Mouse (Mus musculus) heart, adult 2 months (tissue): Measurements from ENCODE around the gene Chd8. TPM values are rescaled to one million over a fixed set of nuclear protein-coding genes. Genes with fewer than 3 reads are reported as not detected.

Experiments used
- DNase-seq, 2 experiments: peaks; one replicate each; pipeline ENCODE4 v3.0.0; 2021
- H3K27ac ChIP-seq: fragments of 200-600 bp; 2 replicates; pipeline ENCODE4 v1.8.1; 2022
- H3K27me3 ChIP-seq: fragments of 200-500 bp; 2 replicates; pipeline ENCODE4 v1.6.1; 2012; ENCODE audit warnings: mild to moderate bottlenecking, low read length, inconsistent platforms, mixed read lengths; ENCODE audit not compliant: control insufficient read depth, insufficient read depth
- H3K36me3 ChIP-seq: fragments of 200-500 bp; 2 replicates; pipeline ENCODE4 v1.6.1; 2012; ENCODE audit warnings: low read length, inconsistent platforms; ENCODE audit not compliant: control insufficient read depth, insufficient read depth
- H3K4me1 ChIP-seq: fragments of 200-500 bp; 2 replicates; pipeline ENCODE4 v1.6.1; 2011; ENCODE audit warnings: low read length; ENCODE audit not compliant: control insufficient read depth, insufficient read depth
- H3K4me3 ChIP-seq: fragments of 200-600 bp; 2 replicates; pipeline ENCODE4 v1.8.1; 2022
- H3K79me2 ChIP-seq: fragments of 200-500 bp; replicated peaks from 2 replicates; pipeline ENCODE4 v1.6.1; 2012; ENCODE audit warnings: mild to moderate bottlenecking, inconsistent platforms, low read length, moderate library complexity, mixed read lengths; ENCODE audit not compliant: control insufficient read depth, insufficient read depth
- H3K9ac ChIP-seq: fragments of 200-500 bp; 2 replicates; pipeline ENCODE4 v1.6.1; 2012; ENCODE audit warnings: low read depth, mild to moderate bottlenecking, control low read depth, inconsistent platforms, low read length, mixed read lengths
- CTCF ChIP-seq: fragments of 200-600 bp; IDR thresholded peaks from 2 replicates; pipeline ENCODE4 v1.8.1; 2022; ENCODE audit warnings: antibody characterized with exemption, mild to moderate bottlenecking, moderate library complexity
- EP300 ChIP-seq: fragments of 200-500 bp; IDR thresholded peaks from 2 replicates; pipeline ENCODE4 v1.6.1; 2011; ENCODE audit warnings: low read depth, low read length, control low read depth; ENCODE audit not compliant: insufficient read depth
- POLR2A ChIP-seq: fragments of 200-500 bp; IDR thresholded peaks from 2 replicates; pipeline ENCODE4 v1.6.1; 2011; ENCODE audit warnings: mild to moderate bottlenecking, low read depth, low read length, control low read depth; ENCODE audit not compliant: insufficient read depth
- WGBS: fragments of 180-500 bp; shearing (Covaris S2); methylation state at CpG from one replicate; pipeline ENCODE4 v1.1.7; 2018; 5-methylcytosine and 5-hydroxymethylcytosine counted together
- intact Hi-C: fragments of 180-260 bp; cut with DNase I; formaldehyde crosslinking; loops from one replicate; pipeline ENCODE4 v1.15.1; 2025
- polyA plus RNA-seq: library from polyadenylated mRNA; depleted of rRNA; stranded (reverse); fragments of >200 nt; gene quantifications from 2 replicates; pipeline ENCODE4 v1.2.3, GENCODE M21; 2012
- total RNA-seq, 2 experiments: library from RNA; stranded (reverse); gene quantifications; 2 replicates each; pipeline ENCODE4 v1.2.3; 2021

Gene Chd8
- total and polyA plus RNA-seq, 3 experiments, result 14.3 to 45.2 (median 36.7) TPM

GRCm38 (mm10) chr14:52189519-52189918 is 68.1 kb downstream of the Chd8 start:
- H3K4me3 ChIP-seq, result no peak overlapping the region
- no peak overlapping the region for H3K9ac ChIP-seq
- no peaks in the 10 kb centered on the region for H3K4me1 ChIP-seq
- no peak overlapping the region for H3K27ac ChIP-seq
- no peaks in the 10 kb centered on the region; the same call in 1 of the 2 replicates for H3K79me2 ChIP-seq
- 50% methylated on average over 2 of the region's 2 CpGs for WGBS
- H3K36me3 ChIP-seq, result no peaks in the 10 kb centered on the region; the same call in 1 of the 2 replicates
- intact Hi-C loops, result no loop called here
- no peak for DNase-seq
- TF ChIP-seq EP300, result no peak
- TF ChIP-seq CTCF, result peak; percentile 46
- H3K27me3 ChIP-seq, result no peaks in the 10 kb centered on the region

GRCm38 (mm10) chr14:52188788-52189187 is 68.8 kb downstream of the Chd8 start:
- intact Hi-C loops, result no loop called here
- 84% methylated on average over 1 of the region's 1 CpGs for WGBS
- H3K4me1 ChIP-seq, result no peaks in the 10 kb centered on the region
- no peak for TF ChIP-seq CTCF
- TF ChIP-seq POLR2A, result no peak
- TF ChIP-seq EP300, result no peak
- no peaks in the 10 kb centered on the region; the same call in 1 of the 2 replicates for H3K36me3 ChIP-seq
- H3K27me3 ChIP-seq, result no peaks in the 10 kb centered on the region
- no peak overlapping the region for H3K27ac ChIP-seq
- H3K4me3 ChIP-seq, result no peak overlapping the region
- H3K9ac ChIP-seq, result no peak overlapping the region
- no peak for DNase-seq
- H3K79me2 ChIP-seq, result no peaks in the 10 kb centered on the region; the same call in 1 of the 2 replicates

- no peak for DNase-seq
- Histone ChIP-seq H3K27me3 (no peaks in the 10 kb centered on the region), H3K9ac (no peak overlapping the region), H3K4me1 (no peaks in the 10 kb centered on the region), H3K27ac (no peak overlapping the region), H3K79me2 (no peaks in the 10 kb centered on the region), H3K36me3 (no peaks in the 10 kb centered on the region), H3K4me3 (no peak overlapping the region)
- WGBS, result 92% methylated on average over 2 of the region's 2 CpGs
- intact Hi-C loops, result no loop called here
- no peak for TF ChIP-seq CTCF
- no peak for TF ChIP-seq EP300
Measured at GRCm38 (mm10) chr14:52166571-52166970, 91.0 kb downstream of the Chd8 start.

- no peaks in the 10 kb centered on the region for H3K36me3 ChIP-seq
- no peaks in the 10 kb centered on the region for H3K79me2 ChIP-seq
- no peak overlapping the region for H3K4me3 ChIP-seq
- H3K4me1 ChIP-seq, result no peaks in the 10 kb centered on the region
- TF ChIP-seq POLR2A (no peak), EP300 (no peak)
- intact Hi-C loops, result no loop called here
- no peak for DNase-seq
- no peak overlapping the region for H3K27ac ChIP-seq
- H3K27me3 ChIP-seq, result no peaks in the 10 kb centered on the region
- no peak overlapping the region for H3K9ac ChIP-seq
- WGBS, result 73% methylated on average over 6 of the region's 6 CpGs
Measured at GRCm38 (mm10) chr14:52160911-52161310, 96.7 kb downstream of the Chd8 start.

- DNase-seq, result no peak
- Histone ChIP-seq H3K79me2 (no peaks in the 10 kb centered on the region), H3K27ac (no peak overlapping the region), H3K4me1 (no peaks in the 10 kb centered on the region), H3K36me3 (no peaks in the 10 kb centered on the region), H3K9ac (no peak overlapping the region), H3K27me3 (peaks cover 1% of the 10 kb centered on the region), H3K4me3 (no peak overlapping the region)
- intact Hi-C loops, result no loop called here
- TF ChIP-seq CTCF (no peak), POLR2A (no peak), EP300 (no peak)
- WGBS, result 88% methylated on average over 2 of the region's 2 CpGs
Measured at GRCm38 (mm10) chr14:52155008-52155407, 102.6 kb downstream of the Chd8 start.

GRCm38 (mm10) chr14:52152613-52153012 is 105.0 kb downstream of the Chd8 start:
- no peak for TF ChIP-seq POLR2A
- TF ChIP-seq EP300, result no peak
- TF ChIP-seq CTCF, result no peak
- Histone ChIP-seq H3K27me3 (peaks cover 1% of the 10 kb centered on the region), H3K36me3 (no peaks in the 10 kb centered on the region), H3K4me1 (no peaks in the 10 kb centered on the region), H3K27ac (no peak overlapping the region), H3K79me2 (no peaks in the 10 kb centered on the region), H3K4me3 (no peak overlapping the region), H3K9ac (no peak overlapping the region)
- WGBS, result 41% methylated on average over 3 of the region's 3 CpGs
- intact Hi-C loops, result no loop called here
- no peak for DNase-seq
